Mouse (Mus musculus): ENCODE measurements around the gene Gucy2g. TPM values are rescaled to one million over a fixed set of nuclear protein-coding genes. Genes with fewer than 3 reads are reported as not detected.

Gene Gucy2g
- polyA plus RNA-seq, 1 experiment from 2014 or later: not detected

- H3K9ac ChIP-seq (ENCODE audit: low read length): no peak overlapping the region
- peaks cover 5 to 9% of the 10 kb centered on the region in 2 experiments; a peak in 2 of 4 replicates for H3K4me1 ChIP-seq (ENCODE audit: control insufficient read depth in 2 of 2, insufficient read depth in 2 of 2, low read length in 2 of 2)
- H3K4me2 ChIP-seq (ENCODE audit: low read length): no peak overlapping the region
- H3K27ac ChIP-seq (replicated peaks in 1 of 2; ENCODE audit: control insufficient read depth in 1 of 2, insufficient read depth in 1 of 2, low read depth in 2 of 2, low read length in 2 of 2): no peak overlapping the region
- H3K4me3 ChIP-seq (ENCODE audit: control insufficient read depth in 1 of 2, insufficient read depth in 1 of 2, low read depth in 1 of 2, low read length in 2 of 2): no peak overlapping the region
- no peak for ATAC-seq (ENCODE audit: insufficient number of reproducible peaks, insufficient read depth, low FRiP score, low read depth)
- no peaks in the 10 kb centered on the region for H3K36me3 ChIP-seq (ENCODE audit: control insufficient read depth, insufficient read depth, low read length)
- H3K9me3 ChIP-seq (ENCODE audit: control insufficient read depth, low read length): no peaks in the 10 kb centered on the region
- WGBS: 69% methylated on average over 9 of the region's 9 CpGs
- H3K27me3 ChIP-seq (ENCODE audit: control insufficient read depth, insufficient read depth, low read length): no peaks in the 10 kb centered on the region
Observed at GRCm38 (mm10) chr19:55217365-55217764, 23.7 kb downstream of the Gucy2g start.

- no peaks in the 10 kb centered on the region for H3K9me3 ChIP-seq (ENCODE audit: control insufficient read depth, low read length)
- no peak overlapping the region for H3K4me3 ChIP-seq (ENCODE audit: control insufficient read depth in 1 of 2, insufficient read depth in 1 of 2, low read depth in 1 of 2, low read length in 2 of 2)
- no peaks in the 10 kb centered on the region for H3K27me3 ChIP-seq (ENCODE audit: control insufficient read depth, insufficient read depth, low read length)
- no peak for ATAC-seq (ENCODE audit: insufficient number of reproducible peaks, insufficient read depth, low FRiP score, low read depth)
- peaks cover 5 to 9% of the 10 kb centered on the region in 2 experiments; a peak in 2 of 4 replicates for H3K4me1 ChIP-seq (ENCODE audit: control insufficient read depth in 2 of 2, insufficient read depth in 2 of 2, low read length in 2 of 2)
- 88% methylated on average over 4 of the region's 4 CpGs for WGBS
- no peak overlapping the region for H3K27ac ChIP-seq (replicated peaks in 1 of 2; ENCODE audit: control insufficient read depth in 1 of 2, insufficient read depth in 1 of 2, low read depth in 2 of 2, low read length in 2 of 2)
- no peak overlapping the region for H3K4me2 ChIP-seq (ENCODE audit: low read length)
- no peak overlapping the region for H3K9ac ChIP-seq (ENCODE audit: low read length)
- no peaks in the 10 kb centered on the region for H3K36me3 ChIP-seq (ENCODE audit: control insufficient read depth, insufficient read depth, low read length)
Observed at GRCm38 (mm10) chr19:55216876-55217275, 24.2 kb downstream of the Gucy2g start.

- H3K4me2 ChIP-seq (ENCODE audit: low read length): no peak overlapping the region
- no peaks in the 10 kb centered on the region for H3K27me3 ChIP-seq (ENCODE audit: control insufficient read depth, insufficient read depth, low read length)
- no peak for ATAC-seq (ENCODE audit: insufficient number of reproducible peaks, insufficient read depth, low FRiP score, low read depth)
- H3K4me1 ChIP-seq (ENCODE audit: control insufficient read depth in 2 of 2, insufficient read depth in 2 of 2, low read length in 2 of 2): peaks cover 5 to 6% of the 10 kb centered on the region in 2 experiments; a peak in 2 of 4 replicates
- WGBS: 72% methylated on average over 12 of the region's 12 CpGs
- H3K9me3 ChIP-seq (ENCODE audit: control insufficient read depth, low read length): no peaks in the 10 kb centered on the region
- H3K27ac ChIP-seq (replicated peaks in 1 of 2; ENCODE audit: control insufficient read depth in 1 of 2, insufficient read depth in 1 of 2, low read depth in 2 of 2, low read length in 2 of 2): no peak overlapping the region
- no peak overlapping the region for H3K4me3 ChIP-seq (ENCODE audit: control insufficient read depth in 1 of 2, insufficient read depth in 1 of 2, low read depth in 1 of 2, low read length in 2 of 2)
- H3K9ac ChIP-seq (ENCODE audit: low read length): no peak overlapping the region
- no peaks in the 10 kb centered on the region for H3K36me3 ChIP-seq (ENCODE audit: control insufficient read depth, insufficient read depth, low read length)
Observed at GRCm38 (mm10) chr19:55213617-55214340, 27.3 kb downstream of the Gucy2g start.

GRCm38 (mm10) chr19:55211698-55212097 is 29.3 kb downstream of the Gucy2g start:
- Histone ChIP-seq H3K4me1 (ENCODE audit: control insufficient read depth in 2 of 2, insufficient read depth in 2 of 2, low read length in 2 of 2) (no peaks in the 10 kb centered on the region), H3K36me3 (ENCODE audit: control insufficient read depth, insufficient read depth, low read length) (no peaks in the 10 kb centered on the region), H3K9me3 (ENCODE audit: control insufficient read depth, low read length) (no peaks in the 10 kb centered on the region), H3K27ac (replicated peaks in 1 of 2; ENCODE audit: control insufficient read depth in 1 of 2, insufficient read depth in 1 of 2, low read depth in 2 of 2, low read length in 2 of 2) (no peak overlapping the region), H3K27me3 (ENCODE audit: control insufficient read depth, insufficient read depth, low read length) (no peaks in the 10 kb centered on the region), H3K4me2 (ENCODE audit: low read length) (no peak overlapping the region), H3K9ac (ENCODE audit: low read length) (no peak overlapping the region), H3K4me3 (ENCODE audit: control insufficient read depth in 1 of 2, insufficient read depth in 1 of 2, low read depth in 1 of 2, low read length in 2 of 2) (no peak overlapping the region)
- 75% methylated on average over 1 of the region's 1 CpGs for WGBS
- ATAC-seq (ENCODE audit: insufficient number of reproducible peaks, insufficient read depth, low FRiP score, low read depth): peak; percentile 24; the same call in 1 of the 2 replicates

- Histone ChIP-seq H3K27me3 (ENCODE audit: control insufficient read depth, insufficient read depth, low read length) (no peaks in the 10 kb centered on the region), H3K9ac (ENCODE audit: low read length) (no peak overlapping the region), H3K9me3 (ENCODE audit: control insufficient read depth, low read length) (no peaks in the 10 kb centered on the region), H3K4me2 (ENCODE audit: low read length) (no peak overlapping the region), H3K27ac (replicated peaks in 1 of 2; ENCODE audit: control insufficient read depth in 1 of 2, insufficient read depth in 1 of 2, low read depth in 2 of 2, low read length in 2 of 2) (no peak overlapping the region), H3K36me3 (ENCODE audit: control insufficient read depth, insufficient read depth, low read length) (no peaks in the 10 kb centered on the region), H3K4me1 (ENCODE audit: control insufficient read depth in 2 of 2, insufficient read depth in 2 of 2, low read length in 2 of 2) (no peaks in the 10 kb centered on the region), H3K4me3 (ENCODE audit: control insufficient read depth in 1 of 2, insufficient read depth in 1 of 2, low read depth in 1 of 2, low read length in 2 of 2) (no peak overlapping the region)
- no peak for ATAC-seq (ENCODE audit: insufficient number of reproducible peaks, insufficient read depth, low FRiP score, low read depth)
- 79% methylated on average over 3 of the region's 3 CpGs for WGBS
Observed at GRCm38 (mm10) chr19:55209084-55209483, 32.0 kb downstream of the Gucy2g start.

- ATAC-seq (ENCODE audit: insufficient number of reproducible peaks, insufficient read depth, low FRiP score, low read depth): no peak
- no peak overlapping the region for H3K27ac ChIP-seq (replicated peaks in 1 of 2; ENCODE audit: control insufficient read depth in 1 of 2, insufficient read depth in 1 of 2, low read depth in 2 of 2, low read length in 2 of 2)
- 72% methylated on average over 4 of the region's 4 CpGs for WGBS
Observed at GRCm38 (mm10) chr19:55208654-55209053, 32.4 kb downstream of the Gucy2g start.

GRCm38 (mm10) chr19:55207746-55208538 is 33.1 kb downstream of the Gucy2g start:
- 49% methylated on average over 25 of the region's 25 CpGs for WGBS
- Histone ChIP-seq H3K4me2 (ENCODE audit: low read length) (no peak overlapping the region), H3K4me1 (ENCODE audit: control insufficient read depth in 2 of 2, insufficient read depth in 2 of 2, low read length in 2 of 2) (no peaks in the 10 kb centered on the region), H3K9ac (ENCODE audit: low read length) (no peak overlapping the region), H3K27ac (replicated peaks in 1 of 2; ENCODE audit: control insufficient read depth in 1 of 2, insufficient read depth in 1 of 2, low read depth in 2 of 2, low read length in 2 of 2) (no peak overlapping the region), H3K9me3 (ENCODE audit: control insufficient read depth, low read length) (no peaks in the 10 kb centered on the region), H3K36me3 (ENCODE audit: control insufficient read depth, insufficient read depth, low read length) (no peaks in the 10 kb centered on the region), H3K27me3 (ENCODE audit: control insufficient read depth, insufficient read depth, low read length) (no peaks in the 10 kb centered on the region), H3K4me3 (ENCODE audit: control insufficient read depth in 1 of 2, insufficient read depth in 1 of 2, low read depth in 1 of 2, low read length in 2 of 2) (no peak overlapping the region)
- ATAC-seq (ENCODE audit: insufficient number of reproducible peaks, insufficient read depth, low FRiP score, low read depth): no peak

More at GRCm38 (mm10) chr19:55208654-55209053, 32.4 kb downstream of the Gucy2g start:
- Histone ChIP-seq H3K4me2 (ENCODE audit: low read length) (no peak overlapping the region), H3K9me3 (ENCODE audit: control insufficient read depth, low read length) (no peaks in the 10 kb centered on the region), H3K36me3 (ENCODE audit: control insufficient read depth, insufficient read depth, low read length) (no peaks in the 10 kb centered on the region), H3K4me1 (ENCODE audit: control insufficient read depth in 2 of 2, insufficient read depth in 2 of 2, low read length in 2 of 2) (no peaks in the 10 kb centered on the region), H3K27me3 (ENCODE audit: control insufficient read depth, insufficient read depth, low read length) (no peaks in the 10 kb centered on the region), H3K4me3 (ENCODE audit: control insufficient read depth in 1 of 2, insufficient read depth in 1 of 2, low read depth in 1 of 2, low read length in 2 of 2) (no peak overlapping the region), H3K9ac (ENCODE audit: low read length) (no peak overlapping the region)

Measured in heart, embryonic 14.5 days (tissue).